Mouse (Mus musculus): ENCODE results near the gene Usp21. TPM values are rescaled to one million over a fixed set of nuclear protein-coding genes. Genes with fewer than 3 reads are reported as not detected.

The Usp21 gene
- polyA plus RNA-seq (2012; rRNA removed) = 16.0 and 16.9 TPM in 2 replicates

DNA sequence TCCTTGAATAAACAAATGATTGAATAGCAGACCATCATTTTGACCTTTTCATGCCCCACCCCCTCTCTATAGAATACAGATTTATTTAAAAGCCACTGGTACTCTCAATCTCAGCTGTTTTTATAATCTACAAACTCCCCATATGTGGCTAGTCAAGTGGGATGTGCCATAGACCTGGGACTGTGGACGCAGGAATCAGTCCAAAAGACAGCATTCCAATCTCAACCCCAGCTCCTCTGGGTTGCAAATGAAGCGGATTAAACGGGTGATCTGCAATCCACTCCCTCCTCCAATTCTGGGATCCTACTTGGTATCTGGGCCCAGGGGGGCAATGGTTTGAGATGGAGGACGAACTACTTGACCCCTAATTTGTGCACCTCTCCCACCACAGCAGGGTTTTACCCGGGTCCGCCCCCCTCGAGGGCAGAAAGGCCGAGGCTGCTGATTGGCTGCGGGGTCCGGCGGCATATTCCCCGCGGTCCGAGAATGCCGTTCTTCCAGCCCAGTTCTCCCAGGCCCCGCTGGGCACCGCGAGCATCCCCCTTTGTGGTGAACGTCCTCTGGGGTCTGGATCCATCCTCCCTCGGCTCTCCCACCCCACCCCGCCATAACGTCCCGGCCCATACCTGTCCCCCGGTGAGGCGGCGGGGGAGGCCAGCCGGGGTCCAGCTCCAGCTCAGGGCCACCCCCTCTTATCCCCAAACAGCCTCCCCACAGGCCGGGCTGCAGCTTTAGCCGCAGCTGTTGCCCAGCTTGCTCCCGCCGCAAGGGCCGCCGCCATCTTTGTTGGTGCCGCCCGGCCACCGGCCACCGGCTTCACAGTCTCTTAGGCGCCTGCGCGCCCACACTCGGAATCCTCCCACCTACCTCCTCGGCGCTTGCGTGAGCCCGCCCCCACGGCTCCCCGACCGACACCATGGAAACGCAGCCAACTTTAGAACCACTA lies at the start of gene Usp21:
TSS of gene Usp21 (minus strand) at position 856 of the 946 bp plus-strand sequence.

DNA sequence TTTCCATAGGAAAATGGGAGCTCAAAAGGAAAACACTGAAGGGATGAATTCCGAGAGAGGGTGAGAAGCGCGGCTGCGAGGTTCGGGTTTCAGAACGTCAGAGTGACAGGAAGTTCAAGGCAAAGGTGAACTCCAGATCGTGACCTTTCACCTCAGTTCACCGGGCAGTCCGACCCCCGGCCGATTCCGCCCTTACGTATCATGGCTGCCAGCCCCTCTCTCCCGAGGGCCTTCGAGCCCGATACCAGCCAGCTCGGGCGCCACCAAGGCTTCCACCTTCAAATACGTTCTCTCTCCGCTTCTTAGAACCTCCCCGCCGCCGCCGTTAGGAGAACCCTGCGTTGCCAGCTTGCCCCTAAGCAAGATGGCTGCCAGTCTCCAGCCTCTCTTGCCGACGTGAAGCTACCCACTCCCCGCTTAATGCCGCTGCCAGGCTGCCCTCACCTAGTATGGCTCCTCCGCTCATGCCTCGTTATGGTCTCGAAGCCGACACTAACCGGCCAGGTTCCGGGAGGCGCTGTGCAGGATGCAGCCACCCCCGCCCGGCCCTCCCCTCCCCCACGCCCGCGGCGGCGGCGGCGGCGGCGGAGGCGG lies 41.1 kb upstream of the Usp21 start, which contains the start of gene Dedd:
TSS of gene Dedd (plus strand) at position 307 of the 594 bp plus-strand sequence.

DNA sequence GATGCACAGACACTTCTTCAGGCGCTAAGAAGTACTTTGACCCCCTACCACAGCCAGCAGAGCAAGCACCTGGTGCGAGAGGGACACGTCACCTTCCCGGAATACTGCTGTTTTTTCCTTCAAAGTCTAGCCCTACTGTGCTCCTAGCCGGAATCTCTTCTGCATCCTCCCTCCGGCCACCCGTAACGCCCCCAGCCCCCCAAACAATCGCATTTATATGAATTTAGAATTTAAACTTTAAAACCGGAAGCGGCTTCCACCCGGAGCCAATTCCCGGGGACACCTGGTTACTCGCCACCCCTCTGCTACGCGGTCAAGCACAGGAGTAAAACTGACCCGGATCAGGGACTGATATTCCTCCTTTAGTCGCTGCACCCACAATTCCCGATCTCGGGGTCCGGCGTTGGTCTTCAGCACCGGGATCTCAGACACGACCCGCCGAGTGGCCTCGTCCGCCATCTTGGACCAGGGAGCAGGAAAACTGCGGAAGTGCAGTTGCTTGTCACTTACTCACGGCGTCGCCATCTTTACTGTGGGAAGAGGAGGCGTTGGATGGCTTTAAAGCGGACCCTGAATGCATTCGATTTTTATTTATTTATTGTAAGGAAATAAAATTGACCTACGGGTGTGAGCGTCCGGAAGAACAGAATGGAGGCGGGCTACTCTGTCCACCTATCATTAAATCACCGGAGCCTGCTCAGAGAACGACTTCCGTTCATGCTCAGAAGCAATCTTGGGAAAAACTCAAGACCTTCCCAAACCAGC lies 6.7 kb upstream of the Usp21 start, which contains the start of gene Ufc1:
TSS of gene Ufc1 (minus strand) at position 727 of the 765 bp plus-strand sequence.

DNA sequence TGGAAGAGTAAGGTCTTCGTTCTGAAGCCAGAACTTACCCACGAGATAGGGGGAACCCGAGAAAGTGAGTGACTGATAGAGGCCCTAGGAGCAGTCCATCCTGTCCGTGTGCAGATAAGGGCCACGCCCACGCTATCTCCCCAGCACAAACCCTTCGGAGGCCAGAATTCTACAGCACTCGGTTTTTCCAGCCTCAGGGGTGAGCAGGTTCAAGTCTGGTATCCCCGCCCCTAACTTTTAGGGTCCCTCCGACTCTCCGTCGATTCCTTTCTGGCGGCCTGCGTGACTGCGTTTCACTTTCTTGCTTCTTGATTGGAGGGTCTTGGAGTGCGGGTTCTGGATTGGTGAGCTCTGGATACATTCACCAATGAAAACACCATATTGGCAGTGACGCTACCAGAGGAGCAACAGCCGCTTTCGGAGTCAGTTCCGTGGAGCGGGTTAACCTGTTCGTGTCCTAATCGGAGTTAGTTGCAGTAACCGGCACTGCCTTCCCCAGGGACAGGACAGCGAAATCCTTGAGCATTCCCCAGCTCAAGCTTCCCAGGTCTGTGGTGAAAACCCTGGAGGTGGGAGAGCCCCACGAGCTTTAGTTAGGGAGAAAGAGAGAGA lies 6.8 kb downstream of the Usp21 start, which contains the start of gene Ppox:
TSS of gene Ppox (minus strand) at position 271 of the 612 bp plus-strand sequence.

GRCm38 (mm10) chr1:171269848-171270572 lies 17.8 kb downstream of the Usp21 start, which contains the start of gene B4galt3:
Gene B4galt3, plus strand, starts transcription at chr1:171270328.

DNA sequence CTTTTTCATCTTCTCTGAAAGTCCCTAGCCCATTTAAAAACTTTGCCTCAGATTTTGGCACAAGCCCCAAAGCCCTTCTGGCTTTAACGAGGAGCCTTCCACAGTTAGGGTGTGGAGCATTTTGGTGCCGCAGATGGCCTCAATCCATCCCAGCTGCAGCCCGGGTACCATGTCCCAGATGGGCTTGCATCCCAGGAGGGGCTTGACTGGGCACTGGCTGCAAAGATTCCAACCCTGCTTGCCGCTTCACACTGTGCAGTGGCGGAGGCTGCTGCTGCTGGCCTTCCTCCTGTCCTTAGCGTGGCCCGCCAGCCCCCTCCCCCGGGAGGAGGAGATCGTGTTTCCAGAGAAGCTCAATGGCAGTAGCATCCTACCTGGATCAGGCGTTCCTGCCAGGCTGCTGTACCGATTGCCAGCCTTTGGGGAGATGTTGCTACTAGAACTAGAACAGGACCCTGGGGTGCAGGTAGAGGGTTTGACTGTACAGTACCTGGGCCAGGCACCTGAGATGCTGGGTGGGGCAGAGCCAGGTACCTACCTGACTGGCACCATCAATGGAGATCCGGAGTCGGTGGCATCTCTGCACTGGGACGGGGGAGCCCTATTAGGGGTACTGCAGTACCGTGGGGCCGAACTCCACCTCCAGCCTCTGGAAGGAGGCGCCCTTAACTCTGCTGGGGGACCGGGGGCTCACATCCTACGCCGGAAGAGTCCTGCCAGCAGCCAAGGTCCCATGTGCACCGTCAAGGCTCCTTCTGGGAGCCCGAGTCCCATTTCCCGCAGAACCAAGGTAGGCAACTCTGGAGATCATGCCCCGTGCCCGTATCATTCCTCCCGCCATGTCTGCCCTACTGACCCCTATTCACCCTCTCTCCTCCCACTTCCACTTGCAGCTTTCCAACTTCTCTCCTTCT lies 36.9 kb downstream of the Usp21 start, which contains the start of gene Ndufs2:
TSS of gene Ndufs2 (minus strand) at position 709 of the 914 bp plus-strand sequence.

GRCm38 (mm10) chr1:171249913-171250600 lies 37.7 kb downstream of the Usp21 start, which contains the start of gene Adamts4:
Gene Adamts4, plus strand, starts transcription at chr1:171250421.

DNA sequence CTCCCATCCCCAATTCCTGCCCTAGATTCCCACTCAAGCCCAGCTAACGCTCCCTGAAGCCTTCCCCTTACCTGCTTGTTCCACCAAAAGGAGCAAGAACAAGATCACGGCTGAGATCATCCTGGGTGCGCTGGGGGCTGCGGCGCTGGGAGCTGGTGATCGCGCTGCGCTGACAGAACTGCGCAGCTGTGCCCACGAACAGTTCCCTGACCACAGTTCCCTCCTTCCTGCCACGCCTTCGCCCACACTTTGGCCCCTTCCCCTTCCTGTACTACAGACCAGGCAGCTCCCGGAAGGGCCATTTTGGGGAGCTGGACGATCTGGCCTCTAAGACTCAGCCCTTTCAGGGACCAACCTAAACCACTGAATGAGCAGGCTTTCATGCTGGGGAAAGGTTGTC lies 53.7 kb downstream of the Usp21 start, which contains the start of gene Fcer1g:
TSS of gene Fcer1g (minus strand) at position 240 of the 400 bp plus-strand sequence.

Other genes with a start within 250 kb of the Usp21 start
- 39.4 and 40.8 TPM in 2 replicates for gene Fcgr3, start 223.1 kb downstream of the Usp21 start, polyA plus RNA-seq (2012; rRNA removed)
- gene Cfap126, start 174.1 kb downstream of the Usp21 start, polyA plus RNA-seq (2012; rRNA removed) = 2.9 and 3.3 TPM in 2 replicates
- gene Sdhc, start 137.4 kb downstream of the Usp21 start, polyA plus RNA-seq (2012; rRNA removed) = 184 and 192 TPM in 2 replicates
- gene Mpz, start 137.3 kb downstream of the Usp21 start, polyA plus RNA-seq (2012; rRNA removed) = 0.12 and 0.14 TPM in 2 replicates
- 6.4 and 7.7 TPM in 2 replicates for gene Pcp4l1, start 91.7 kb downstream of the Usp21 start, polyA plus RNA-seq (2012; rRNA removed)
- gene Nr1i3, start 74.0 kb downstream of the Usp21 start, polyA plus RNA-seq (2012; rRNA removed) = 22.1 and 22.4 TPM in 2 replicates
- 8.5 and 9.6 TPM in 2 replicates for gene Tomm40l, start 65.5 kb downstream of the Usp21 start, polyA plus RNA-seq (2012; rRNA removed)
- gene Apoa2, start 62.9 kb downstream of the Usp21 start, polyA plus RNA-seq (2012; rRNA removed) = 8,837 and 9,746 TPM in 2 replicates
- gene Fcer1g, start 53.6 kb downstream of the Usp21 start, polyA plus RNA-seq (2012; rRNA removed) = 137 and 142 TPM in 2 replicates
- gene Adamts4, start 37.6 kb downstream of the Usp21 start, polyA plus RNA-seq (2012; rRNA removed) = 0.38 and 0.57 TPM in 2 replicates
- 88.9 and 92.7 TPM in 2 replicates for gene Ndufs2, start 36.6 kb downstream of the Usp21 start, polyA plus RNA-seq (2012; rRNA removed)
- 16.3 and 19.1 TPM in 2 replicates for gene B4galt3, start 17.7 kb downstream of the Usp21 start, polyA plus RNA-seq (2012; rRNA removed)
- 93.0 and 104 TPM in 2 replicates for gene Ppox, start 6.8 kb downstream of the Usp21 start, polyA plus RNA-seq (2012; rRNA removed)
- 23.6 and 24.6 TPM in 2 replicates for gene Ufc1, start 7.0 kb upstream of the Usp21 start, polyA plus RNA-seq (2012; rRNA removed)
- gene Dedd, start 41.2 kb upstream of the Usp21 start, polyA plus RNA-seq (2012; rRNA removed) = 20.5 and 20.8 TPM in 2 replicates
- gene Nit1, start 57.7 kb upstream of the Usp21 start, polyA plus RNA-seq (2012; rRNA removed) = 59.7 and 61.3 TPM in 2 replicates
- gene Pfdn2, start 57.7 kb upstream of the Usp21 start, polyA plus RNA-seq (2012; rRNA removed) = 28.2 and 36.2 TPM in 2 replicates
- 0.13 and 0.22 TPM in 2 replicates for gene Klhdc9, start 72.8 kb upstream of the Usp21 start, polyA plus RNA-seq (2012; rRNA removed)
- 0.38 and 0.41 TPM in 2 replicates for gene Nectin4, start 82.1 kb upstream of the Usp21 start, polyA plus RNA-seq (2012; rRNA removed)
- 6.1 and 6.7 TPM in 2 replicates for gene Arhgap30, start 101.0 kb upstream of the Usp21 start, polyA plus RNA-seq (2012; rRNA removed)
- 22.7 and 23.6 TPM in 2 replicates for gene Usf1, start 123.3 kb upstream of the Usp21 start, polyA plus RNA-seq (2012; rRNA removed)
- gene Tstd1, start 130.9 kb upstream of the Usp21 start, polyA plus RNA-seq (2012; rRNA removed) = 4.3 and 5.4 TPM in 2 replicates
- gene F11r, start 149.5 kb upstream of the Usp21 start, polyA plus RNA-seq (2012; rRNA removed) = 32.6 and 33.7 TPM in 2 replicates
- gene Alyref2, start 215.5 kb upstream of the Usp21 start, polyA plus RNA-seq (2012; rRNA removed) = 3.8 and 4.0 TPM in 2 replicates
- not detected in 2 replicates for gene Itln1, start 247.3 kb upstream of the Usp21 start, polyA plus RNA-seq (2012; rRNA removed)

All from liver, embryonic 18 days (tissue).